Mouse (Mus musculus): ENCODE measurements around the gene Dnaja3. TPM values are rescaled to one million over a fixed set of nuclear protein-coding genes. Genes with fewer than 3 reads are reported as not detected.

Dnaja3 gene
- total RNA-seq, 2 experiments from 2014 or later: 11.9 to 26.1 TPM

- no peak for ATAC-seq (ENCODE audit: poor library complexity, severe bottlenecking)
These were observed 78.1 kb downstream of the Dnaja3 start for GRCm38 (mm10) chr16:4717866-4718265.

GRCm38 (mm10) chr16:4718753-4719518, 79.1 kb downstream of the Dnaja3 start, which contains the start of gene Nmral1:
Gene Nmral1, minus strand, starts transcription at chr16:4719356.
- ATAC-seq (ENCODE audit: poor library complexity, severe bottlenecking): peak; percentile 77

DNA sequence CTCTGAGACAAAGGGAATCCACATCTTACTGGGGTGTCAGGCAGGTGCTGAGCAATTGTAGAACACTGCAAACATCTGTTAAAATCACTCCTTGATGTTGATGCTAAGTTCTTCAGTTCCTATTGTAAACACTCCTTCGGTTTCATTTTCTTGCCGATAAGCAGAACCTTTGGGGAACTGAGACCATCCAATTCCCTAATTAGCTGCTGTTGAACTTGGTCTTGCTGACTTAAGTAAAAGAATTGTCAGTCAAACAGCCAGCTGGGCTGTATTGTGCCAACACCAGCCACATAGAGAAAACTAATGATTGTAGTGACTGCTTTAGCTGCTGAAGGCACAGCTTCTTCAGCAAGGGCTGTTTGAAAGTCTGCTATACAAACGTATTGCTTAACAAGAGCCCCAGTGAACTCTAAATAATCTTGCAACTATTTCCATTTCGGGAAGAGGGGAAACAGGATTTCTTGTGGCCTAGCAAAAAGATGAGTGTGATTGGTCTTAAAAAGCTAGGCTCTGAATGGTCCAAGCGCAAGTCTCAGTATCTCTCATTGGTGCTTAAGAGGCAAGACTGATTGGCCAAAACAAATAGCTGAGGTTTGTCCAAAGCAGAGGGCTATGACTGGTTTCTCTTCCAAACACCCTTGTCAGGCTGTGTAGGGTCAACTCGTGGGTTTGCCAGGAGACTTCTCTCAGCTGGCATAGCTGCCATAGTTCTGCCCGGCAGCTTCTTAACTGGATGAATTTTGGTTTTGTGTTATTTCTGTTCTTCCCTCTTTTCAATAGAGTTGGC, 82.5 kb downstream of the Dnaja3 start:
- ATAC-seq (ENCODE audit: poor library complexity, severe bottlenecking): peak; percentile 12

- ATAC-seq (ENCODE audit: poor library complexity, severe bottlenecking): peak; percentile 24
These were observed 83.1 kb downstream of the Dnaja3 start for GRCm38 (mm10) chr16:4722915-4723209.

GRCm38 (mm10) chr16:4725266-4725665, 85.5 kb downstream of the Dnaja3 start:
- no peak for ATAC-seq (ENCODE audit: poor library complexity, severe bottlenecking)

DNA sequence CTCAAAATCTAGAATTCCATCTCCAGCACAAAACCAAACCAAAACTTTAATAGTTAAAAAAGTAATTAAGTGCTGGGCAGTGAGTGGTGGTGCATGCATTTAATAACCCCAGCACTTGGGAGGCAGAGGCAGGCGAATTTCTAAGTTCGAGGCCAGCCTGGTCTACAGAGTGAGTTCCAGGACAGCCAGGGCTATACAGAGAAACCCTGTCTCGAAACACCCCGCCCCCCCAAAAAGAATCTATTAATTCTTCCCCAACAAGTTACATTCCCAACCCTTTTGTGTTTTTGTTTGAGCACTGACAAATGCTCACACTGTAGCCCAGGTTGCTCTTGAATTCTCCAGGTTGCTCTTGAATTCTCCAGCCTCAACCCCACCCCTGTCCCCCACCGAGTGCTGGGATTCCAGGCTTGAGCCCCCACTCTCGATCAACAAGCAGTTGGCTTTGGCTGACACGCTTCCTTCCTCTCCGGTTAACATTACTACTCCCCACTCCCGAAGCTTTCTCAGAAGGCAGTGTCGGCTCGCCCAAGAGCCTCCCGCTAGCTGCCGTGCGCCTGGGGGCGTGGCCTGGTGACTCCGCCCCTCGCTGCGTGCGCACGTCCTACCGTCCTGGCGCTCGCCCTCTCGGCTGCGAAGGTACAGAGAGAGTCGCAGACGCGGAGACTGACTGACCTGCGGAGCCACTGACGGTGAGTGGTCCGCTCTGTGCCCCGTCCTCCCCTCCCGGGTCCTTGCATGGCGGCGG, 86.2 kb downstream of the Dnaja3 start, which contains the start of gene Hmox2:
Gene Hmox2, plus strand, starts transcription at position 582 of the 748 bp plus-strand sequence.
- ATAC-seq (ENCODE audit: poor library complexity, severe bottlenecking): peak; percentile 88

DNA sequence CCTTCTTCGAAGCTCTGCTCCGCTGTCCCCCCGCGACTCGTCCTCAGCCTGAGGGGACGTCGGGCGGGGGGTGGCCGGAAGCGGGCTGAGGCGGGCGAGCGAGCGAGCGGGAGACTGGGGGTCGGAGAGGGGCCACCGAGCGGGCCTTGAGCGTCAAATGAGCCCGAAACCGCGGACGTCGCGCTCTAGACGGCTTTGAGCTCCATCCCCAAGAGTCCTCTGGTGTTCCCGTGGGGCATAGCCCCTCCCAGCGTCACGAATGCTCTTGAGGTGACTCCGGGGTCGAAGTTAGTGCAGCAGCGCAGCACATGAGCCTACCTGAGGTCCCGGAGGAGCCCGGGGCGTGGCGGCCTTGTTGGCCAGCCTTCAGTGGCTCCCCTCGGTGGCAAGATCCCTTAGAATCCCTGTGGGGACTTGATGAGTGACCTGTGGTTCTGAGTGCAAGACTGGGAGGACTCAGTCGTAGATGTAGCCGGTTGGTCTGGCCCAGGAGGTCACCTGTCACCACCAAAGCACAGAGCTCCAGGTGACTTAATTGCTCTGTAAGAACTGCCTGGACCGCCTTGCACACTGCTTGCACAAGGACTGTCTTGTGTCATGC, 86.8 kb downstream of the Dnaja3 start:
- peak; percentile 31 for ATAC-seq (ENCODE audit: poor library complexity, severe bottlenecking)

DNA sequence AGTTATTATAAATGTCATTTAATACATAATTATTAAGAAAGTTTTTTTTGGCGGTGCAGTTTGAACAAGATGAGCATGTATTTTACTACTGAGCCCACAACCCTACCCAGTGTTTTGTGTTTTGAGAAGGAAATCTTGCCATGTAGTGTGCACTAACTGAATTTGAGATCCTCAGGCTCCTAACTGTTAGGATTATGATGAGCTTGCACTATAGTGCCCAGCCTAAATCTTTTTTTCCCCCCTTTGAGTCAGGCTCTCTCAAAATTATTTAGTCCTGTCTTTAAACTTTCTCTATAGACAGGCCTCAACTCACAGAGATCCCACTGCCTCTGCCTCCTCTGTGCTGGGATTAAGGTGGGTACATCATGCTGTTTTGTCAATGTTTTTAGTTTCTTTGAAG, 87.7 kb downstream of the Dnaja3 start:
- no peak for ATAC-seq (ENCODE audit: poor library complexity, severe bottlenecking)

GRCm38 (mm10) chr16:4727963-4728362, 88.2 kb downstream of the Dnaja3 start:
- no peak for ATAC-seq (ENCODE audit: poor library complexity, severe bottlenecking)

DNA sequence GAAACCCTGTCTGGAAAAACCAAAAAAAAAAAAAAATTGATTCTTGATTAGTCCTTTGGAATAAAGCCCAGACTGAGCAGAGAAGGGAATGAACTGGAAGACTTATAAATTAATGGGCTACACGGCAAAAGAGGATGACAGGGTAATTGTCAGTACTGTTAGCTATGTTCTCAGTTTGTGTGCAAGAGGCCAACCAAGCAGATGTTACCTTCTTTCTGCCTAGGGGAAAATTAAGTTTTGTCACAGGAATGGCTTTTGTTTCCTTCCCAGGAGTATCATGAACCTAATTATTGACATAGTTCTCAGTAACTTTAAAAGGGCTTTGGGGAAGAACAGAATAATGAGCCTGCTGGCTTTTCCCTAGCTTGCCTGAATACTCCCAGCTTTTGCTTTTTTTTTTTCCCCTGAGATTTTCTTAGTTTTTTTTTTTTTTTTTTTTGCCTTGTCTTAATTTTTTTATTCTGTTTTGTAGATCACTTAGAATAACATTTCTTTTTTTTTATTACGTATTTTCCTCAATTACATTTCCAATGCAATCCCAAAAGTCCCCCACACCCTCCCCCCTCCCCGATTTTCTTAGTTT, 91.1 kb downstream of the Dnaja3 start:
- ATAC-seq (ENCODE audit: poor library complexity, severe bottlenecking): no peak

- no peak for ATAC-seq (ENCODE audit: poor library complexity, severe bottlenecking)
These were observed 96.5 kb downstream of the Dnaja3 start for GRCm38 (mm10) chr16:4736262-4736661.

- ATAC-seq (ENCODE audit: poor library complexity, severe bottlenecking): no peak
These were observed 100.2 kb downstream of the Dnaja3 start for GRCm38 (mm10) chr16:4739994-4740393.

DNA sequence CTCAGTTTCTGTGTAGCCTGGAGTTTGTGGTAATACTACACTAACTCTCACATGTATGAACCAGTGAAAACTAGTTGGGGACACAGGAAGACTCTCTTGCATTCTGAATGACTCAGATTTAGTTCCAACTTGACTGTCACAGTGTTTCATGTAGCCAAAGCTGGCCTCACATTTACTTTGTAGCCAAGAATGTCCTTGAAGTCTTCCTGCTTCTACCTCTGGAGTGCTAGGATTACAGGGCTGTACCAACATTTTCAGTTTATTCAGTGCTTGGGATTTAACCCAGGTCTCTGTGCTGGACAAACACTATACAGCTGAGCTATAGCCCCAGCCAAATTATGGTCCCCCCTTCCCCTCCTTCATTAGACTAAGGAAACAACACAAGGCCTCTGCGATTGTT, 102.4 kb downstream of the Dnaja3 start:
- ATAC-seq (ENCODE audit: poor library complexity, severe bottlenecking): no peak

- no peak for ATAC-seq (ENCODE audit: poor library complexity, severe bottlenecking)
These were observed 112.4 kb downstream of the Dnaja3 start for GRCm38 (mm10) chr16:4752155-4752554.

DNA sequence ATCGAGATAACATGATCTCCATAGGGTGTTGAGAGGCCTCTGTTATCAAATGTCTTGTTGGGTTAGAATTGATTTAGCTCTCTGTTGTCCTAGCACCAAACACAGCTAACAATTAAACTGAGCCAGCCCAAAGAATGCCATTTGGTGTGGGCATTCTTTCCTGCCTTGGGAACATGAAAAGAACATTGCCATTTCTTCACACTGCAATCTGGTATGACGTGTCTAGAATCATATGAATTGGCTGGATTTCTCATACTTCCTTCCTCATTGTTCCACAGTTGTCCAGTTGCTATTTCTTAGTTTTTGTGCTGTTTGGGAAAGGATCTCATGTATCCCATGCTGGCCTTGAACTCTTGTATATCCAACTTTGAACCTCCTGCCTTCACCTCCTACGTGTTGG, 114.3 kb downstream of the Dnaja3 start:
- 0 out of 2 replicates have a peak, but pooled peaks have one; percentile 33 for ATAC-seq (ENCODE audit: poor library complexity, severe bottlenecking)

GRCm38 (mm10) chr16:4756660-4757335, 117.0 kb downstream of the Dnaja3 start:
- ATAC-seq (ENCODE audit: poor library complexity, severe bottlenecking): peak; percentile 80
